Mouse (Mus musculus): ENCODE data around the gene Cer1. TPM values are rescaled to one million over a fixed set of nuclear protein-coding genes. Genes with fewer than 3 reads are reported as not detected.

Gene Cer1
- polyA plus RNA-seq, 1 experiment from 2014 or later = 0.07 TPM

GRCm38 (mm10) chr4:82880243-82880642 is 4.7 kb downstream of the Cer1 start:
- ATAC-seq = no peak
- no peak overlapping the region for H3K4me2 ChIP-seq (ENCODE audit: low read depth, low read length)
- WGBS = 67% methylated on average over 2 of the region's 2 CpGs

GRCm38 (mm10) chr4:82879152-82879551 is 5.8 kb downstream of the Cer1 start:
- Histone ChIP-seq H3K27ac (ENCODE audit: low read length) (no peak overlapping the region), H3K36me3 (ENCODE audit: control insufficient read depth, insufficient read depth, low read length) (no peaks in the 10 kb centered on the region)
- WGBS = 75% methylated on average over 6 of the region's 6 CpGs

More at GRCm38 (mm10) chr4:82880243-82880642, 4.7 kb downstream of the Cer1 start:
- no peak overlapping the region for H3K27ac ChIP-seq (ENCODE audit: low read length)
- H3K4me3 ChIP-seq (ENCODE audit: low read length) = no peak overlapping the region
- no peak overlapping the region for H3K9ac ChIP-seq (ENCODE audit: low read depth, low read length)
- no peaks in the 10 kb centered on the region for H3K27me3 ChIP-seq (replicated peaks; ENCODE audit: control insufficient read depth, insufficient read depth, low read length)
- H3K9me3 ChIP-seq (ENCODE audit: control insufficient read depth, low read length) = no peaks in the 10 kb centered on the region
- H3K4me1 ChIP-seq (ENCODE audit: control insufficient read depth, insufficient read depth, low read length) = no peaks in the 10 kb centered on the region
- no peaks in the 10 kb centered on the region for H3K36me3 ChIP-seq (ENCODE audit: control insufficient read depth, insufficient read depth, low read length)

GRCm38 (mm10) chr4:82876656-82877055 is 8.3 kb downstream of the Cer1 start:
- WGBS = 84% methylated on average over 2 of the region's 2 CpGs

More at GRCm38 (mm10) chr4:82879152-82879551, 5.8 kb downstream of the Cer1 start:
- no peaks in the 10 kb centered on the region for H3K27me3 ChIP-seq (replicated peaks; ENCODE audit: control insufficient read depth, insufficient read depth, low read length)
- no peak overlapping the region for H3K9ac ChIP-seq (ENCODE audit: low read depth, low read length)
- no peak for ATAC-seq
- no peak overlapping the region for H3K4me2 ChIP-seq (ENCODE audit: low read depth, low read length)
- H3K4me3 ChIP-seq (ENCODE audit: low read length) = no peak overlapping the region
- no peaks in the 10 kb centered on the region for H3K9me3 ChIP-seq (ENCODE audit: control insufficient read depth, low read length)
- no peaks in the 10 kb centered on the region for H3K4me1 ChIP-seq (ENCODE audit: control insufficient read depth, insufficient read depth, low read length)

GRCm38 (mm10) chr4:82875532-82875931 is 9.4 kb downstream of the Cer1 start:
- H3K4me2 ChIP-seq (ENCODE audit: low read depth, low read length) = no peak overlapping the region
- H3K9ac ChIP-seq (ENCODE audit: low read depth, low read length) = no peak overlapping the region
- no peaks in the 10 kb centered on the region for H3K9me3 ChIP-seq (ENCODE audit: control insufficient read depth, low read length)
- H3K4me3 ChIP-seq (ENCODE audit: low read length) = no peak overlapping the region
- H3K4me1 ChIP-seq (ENCODE audit: control insufficient read depth, insufficient read depth, low read length) = no peaks in the 10 kb centered on the region
- 64% methylated on average over 4 of the region's 4 CpGs for WGBS
- H3K27ac ChIP-seq (ENCODE audit: low read length) = no peak overlapping the region
- H3K36me3 ChIP-seq (ENCODE audit: control insufficient read depth, insufficient read depth, low read length) = no peaks in the 10 kb centered on the region
- H3K27me3 ChIP-seq (replicated peaks; ENCODE audit: control insufficient read depth, insufficient read depth, low read length) = no peaks in the 10 kb centered on the region
- ATAC-seq = no peak

More at GRCm38 (mm10) chr4:82876656-82877055, 8.3 kb downstream of the Cer1 start:
- H3K9ac ChIP-seq (ENCODE audit: low read depth, low read length) = no peak overlapping the region
- H3K9me3 ChIP-seq (ENCODE audit: control insufficient read depth, low read length) = no peaks in the 10 kb centered on the region
- H3K36me3 ChIP-seq (ENCODE audit: control insufficient read depth, insufficient read depth, low read length) = no peaks in the 10 kb centered on the region
- no peaks in the 10 kb centered on the region for H3K4me1 ChIP-seq (ENCODE audit: control insufficient read depth, insufficient read depth, low read length)
- H3K27ac ChIP-seq (ENCODE audit: low read length) = no peak overlapping the region
- no peak for ATAC-seq
- no peak overlapping the region for H3K4me2 ChIP-seq (ENCODE audit: low read depth, low read length)
- H3K4me3 ChIP-seq (ENCODE audit: low read length) = no peak overlapping the region
- no peaks in the 10 kb centered on the region for H3K27me3 ChIP-seq (replicated peaks; ENCODE audit: control insufficient read depth, insufficient read depth, low read length)

DNA sequence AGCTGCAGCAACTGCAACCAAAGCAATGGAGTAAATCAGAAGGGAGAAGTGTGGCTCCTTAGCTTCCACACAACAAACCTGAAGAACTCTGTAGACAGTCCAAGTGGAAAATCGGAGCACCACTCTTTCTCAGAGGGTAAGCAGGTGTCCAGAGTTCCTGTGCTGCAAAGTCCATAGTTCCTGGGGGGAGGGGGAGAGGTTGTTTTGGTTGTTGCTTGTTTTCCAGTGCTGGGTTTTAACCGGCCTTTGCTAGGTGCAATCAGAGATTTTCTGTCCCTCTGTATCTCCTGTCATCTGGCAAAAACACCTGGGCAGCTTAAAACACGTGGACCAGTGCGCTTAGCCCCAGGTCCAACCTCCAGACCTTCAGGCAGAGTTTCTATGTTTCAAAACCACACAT is 10.2 kb downstream of the Cer1 start:
- ATAC-seq = no peak
- H3K27me3 ChIP-seq (replicated peaks; ENCODE audit: control insufficient read depth, insufficient read depth, low read length) = no peaks in the 10 kb centered on the region
- H3K4me1 ChIP-seq (ENCODE audit: control insufficient read depth, insufficient read depth, low read length) = no peaks in the 10 kb centered on the region
- H3K9me3 ChIP-seq (ENCODE audit: control insufficient read depth, low read length) = 0 out of 2 replicates have a peak, but pooled peaks cover 3% of the 10 kb centered on the region
- H3K9ac ChIP-seq (ENCODE audit: low read depth, low read length) = no peak overlapping the region
- H3K36me3 ChIP-seq (ENCODE audit: control insufficient read depth, insufficient read depth, low read length) = no peaks in the 10 kb centered on the region
- H3K4me2 ChIP-seq (ENCODE audit: low read depth, low read length) = no peak overlapping the region
- no peak overlapping the region for H3K4me3 ChIP-seq (ENCODE audit: low read length)
- no peak overlapping the region for H3K27ac ChIP-seq (ENCODE audit: low read length)
- 70% methylated on average over 4 of the region's 4 CpGs for WGBS

- ATAC-seq = no peak
- no peak overlapping the region for H3K27ac ChIP-seq (ENCODE audit: low read length)
- WGBS = 66% methylated on average over 4 of the region's 4 CpGs
These were observed 12.4 kb downstream of the Cer1 start for GRCm38 (mm10) chr4:82872548-82872947.

GRCm38 (mm10) chr4:82872121-82872520 is 12.8 kb downstream of the Cer1 start:
- H3K4me3 ChIP-seq (ENCODE audit: low read length) = no peak overlapping the region
- ATAC-seq = no peak

More at GRCm38 (mm10) chr4:82872548-82872947, 12.4 kb downstream of the Cer1 start:
- Histone ChIP-seq H3K36me3 (ENCODE audit: control insufficient read depth, insufficient read depth, low read length) (no peaks in the 10 kb centered on the region), H3K4me3 (ENCODE audit: low read length) (no peak overlapping the region), H3K4me2 (ENCODE audit: low read depth, low read length) (no peak overlapping the region), H3K27me3 (replicated peaks; ENCODE audit: control insufficient read depth, insufficient read depth, low read length) (no peaks in the 10 kb centered on the region), H3K9me3 (ENCODE audit: control insufficient read depth, low read length) (0 out of 2 replicates have a peak, but pooled peaks cover 3% of the 10 kb centered on the region), H3K4me1 (ENCODE audit: control insufficient read depth, insufficient read depth, low read length) (no peaks in the 10 kb centered on the region), H3K9ac (ENCODE audit: low read depth, low read length) (no peak overlapping the region)

DNA sequence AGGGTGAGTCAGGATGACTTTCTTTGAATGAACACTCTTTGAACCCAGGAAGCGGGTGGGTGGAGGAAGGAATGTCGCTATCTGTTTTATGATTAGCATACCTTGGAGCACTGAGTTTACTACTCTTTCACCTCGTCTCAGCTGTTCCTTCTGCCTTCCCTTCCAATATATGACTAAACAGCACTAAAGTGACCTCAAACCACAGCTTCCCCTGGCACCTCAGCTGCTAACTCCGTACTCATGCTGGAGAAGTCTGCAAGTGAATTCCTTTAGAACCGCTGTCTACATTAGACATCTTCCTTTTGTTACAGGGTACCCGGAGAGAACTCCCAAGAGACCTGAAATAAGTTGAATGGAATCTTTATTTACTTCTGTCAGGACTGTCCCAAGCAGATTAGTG is 14.0 kb downstream of the Cer1 start:
- no peak overlapping the region for H3K9ac ChIP-seq (ENCODE audit: low read depth, low read length)
- WGBS = 58% methylated on average over 6 of the region's 6 CpGs
- no peaks in the 10 kb centered on the region for H3K27me3 ChIP-seq (replicated peaks; ENCODE audit: control insufficient read depth, insufficient read depth, low read length)
- no peak overlapping the region for H3K4me3 ChIP-seq (ENCODE audit: low read length)
- 0 out of 2 replicates have a peak, but pooled peaks cover 3% of the 10 kb centered on the region for H3K9me3 ChIP-seq (ENCODE audit: control insufficient read depth, low read length)
- H3K36me3 ChIP-seq (ENCODE audit: control insufficient read depth, insufficient read depth, low read length) = no peaks in the 10 kb centered on the region
- peak; percentile 41; the same call in 1 of the 2 replicates for ATAC-seq
- no peak overlapping the region for H3K27ac ChIP-seq (ENCODE audit: low read length)
- H3K4me2 ChIP-seq (ENCODE audit: low read depth, low read length) = no peak overlapping the region
- H3K4me1 ChIP-seq (ENCODE audit: control insufficient read depth, insufficient read depth, low read length) = no peaks in the 10 kb centered on the region

More at GRCm38 (mm10) chr4:82872121-82872520, 12.8 kb downstream of the Cer1 start:
- Histone ChIP-seq H3K4me1 (ENCODE audit: control insufficient read depth, insufficient read depth, low read length) (no peaks in the 10 kb centered on the region), H3K4me2 (ENCODE audit: low read depth, low read length) (no peak overlapping the region), H3K9me3 (ENCODE audit: control insufficient read depth, low read length) (0 out of 2 replicates have a peak, but pooled peaks cover 3% of the 10 kb centered on the region), H3K9ac (ENCODE audit: low read depth, low read length) (no peak overlapping the region), H3K36me3 (ENCODE audit: control insufficient read depth, insufficient read depth, low read length) (no peaks in the 10 kb centered on the region), H3K27me3 (replicated peaks; ENCODE audit: control insufficient read depth, insufficient read depth, low read length) (no peaks in the 10 kb centered on the region), H3K27ac (ENCODE audit: low read length) (no peak overlapping the region)
- 36% methylated on average over 6 of the region's 6 CpGs for WGBS

- no peaks in the 10 kb centered on the region for H3K27me3 ChIP-seq (replicated peaks; ENCODE audit: control insufficient read depth, insufficient read depth, low read length)
- no peak overlapping the region for H3K4me2 ChIP-seq (ENCODE audit: low read depth, low read length)
- WGBS = 77% methylated on average over 5 of the region's 5 CpGs
- H3K4me3 ChIP-seq (ENCODE audit: low read length) = no peak overlapping the region
- no peak overlapping the region for H3K27ac ChIP-seq (ENCODE audit: low read length)
- peak; percentile 75 for ATAC-seq
- H3K4me1 ChIP-seq (ENCODE audit: control insufficient read depth, insufficient read depth, low read length) = no peaks in the 10 kb centered on the region
- H3K36me3 ChIP-seq (ENCODE audit: control insufficient read depth, insufficient read depth, low read length) = no peaks in the 10 kb centered on the region
- H3K9ac ChIP-seq (ENCODE audit: low read depth, low read length) = no peak overlapping the region
- 0 out of 2 replicates have a peak, but pooled peaks cover 3% of the 10 kb centered on the region for H3K9me3 ChIP-seq (ENCODE audit: control insufficient read depth, low read length)
These were observed 17.1 kb downstream of the Cer1 start for GRCm38 (mm10) chr4:82867731-82868445.

All from intestine, embryonic 16.5 days (tissue).